Mouse (Mus musculus): ENCODE measurements at regions not wholly inside any gene's neighbourhood (a gene's known extent, or its start where the extent isn't known, plus 50 kb on each side); places are given as distances from the start of the nearest gene placed in this dataset.

DNA sequence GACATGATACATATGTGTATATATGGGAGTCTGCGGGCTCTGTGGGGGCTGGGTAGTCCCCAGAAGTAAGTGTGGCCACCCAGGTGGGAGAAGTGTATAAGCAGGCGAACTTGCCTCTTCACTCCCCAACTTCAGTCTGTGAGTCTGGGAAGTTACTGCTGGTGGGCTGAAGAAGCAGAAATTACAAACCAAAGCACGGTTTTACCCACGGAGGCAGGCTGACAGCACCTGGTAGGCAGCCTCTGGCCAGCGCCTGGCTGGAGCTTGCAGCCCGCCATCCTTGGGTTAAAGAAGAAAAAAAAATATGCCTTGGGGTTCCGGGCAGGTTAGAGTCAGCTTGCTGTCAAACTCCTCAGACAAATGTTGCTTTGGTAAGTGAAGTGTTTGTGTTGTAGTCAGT, 131.9 kb upstream of the Ubr2 start:
- Histone ChIP-seq H3K27me3 (peaks cover 8% of the 10 kb centered on the region; the same call in 1 of the 2 replicates), H3K36me3 (replicated peaks) (no peaks in the 10 kb centered on the region), H3K9ac (peak overlapping the region; percentile 83), H3K4me2 (peak overlapping the region; percentile 85), H3K9me3 (no peaks in the 10 kb centered on the region), H3K4me3 (replicated peaks) (peak overlapping the region; percentile 66), H3K4me1 (peaks cover 44% of the 10 kb centered on the region), H3K27ac (peak overlapping the region; percentile 100)
- ATAC-seq (ENCODE audit: low FRiP score), result no peak
- WGBS, result under 1% methylated on average over 7 of the region's 7 CpGs

DNA sequence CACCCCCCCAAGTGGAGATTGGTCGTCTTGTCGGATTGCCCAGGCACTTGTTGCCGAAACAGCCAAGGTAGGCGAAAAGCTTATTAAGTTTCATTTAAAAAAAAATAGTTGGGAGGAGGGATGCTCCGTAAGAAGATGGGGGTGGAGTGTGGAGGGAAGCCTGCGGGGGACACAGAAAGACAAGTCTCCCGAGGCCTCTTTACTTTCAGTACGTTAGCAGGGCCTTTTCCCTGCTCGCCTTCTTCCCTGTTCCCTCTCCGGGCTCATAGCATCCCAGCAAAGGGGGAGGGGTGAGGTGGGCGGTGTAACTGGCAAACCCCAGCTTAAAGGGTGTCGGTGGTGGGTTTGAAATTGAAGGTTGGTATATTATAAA, 131.5 kb upstream of the Ubr2 start:
- H3K36me3 ChIP-seq (replicated peaks), result no peaks in the 10 kb centered on the region
- peaks cover 8% of the 10 kb centered on the region; the same call in 1 of the 2 replicates for H3K27me3 ChIP-seq
- peak overlapping the region; percentile 66 for H3K4me3 ChIP-seq (replicated peaks)
- 1% methylated on average over 12 of the region's 12 CpGs for WGBS
- no peaks in the 10 kb centered on the region for H3K9me3 ChIP-seq
- peak overlapping the region; percentile 83 for H3K9ac ChIP-seq
- peak overlapping the region; percentile 85 for H3K4me2 ChIP-seq
- no peak for ATAC-seq (ENCODE audit: low FRiP score)
- peaks cover 41% of the 10 kb centered on the region for H3K4me1 ChIP-seq
- peak overlapping the region; percentile 100 for H3K27ac ChIP-seq

DNA sequence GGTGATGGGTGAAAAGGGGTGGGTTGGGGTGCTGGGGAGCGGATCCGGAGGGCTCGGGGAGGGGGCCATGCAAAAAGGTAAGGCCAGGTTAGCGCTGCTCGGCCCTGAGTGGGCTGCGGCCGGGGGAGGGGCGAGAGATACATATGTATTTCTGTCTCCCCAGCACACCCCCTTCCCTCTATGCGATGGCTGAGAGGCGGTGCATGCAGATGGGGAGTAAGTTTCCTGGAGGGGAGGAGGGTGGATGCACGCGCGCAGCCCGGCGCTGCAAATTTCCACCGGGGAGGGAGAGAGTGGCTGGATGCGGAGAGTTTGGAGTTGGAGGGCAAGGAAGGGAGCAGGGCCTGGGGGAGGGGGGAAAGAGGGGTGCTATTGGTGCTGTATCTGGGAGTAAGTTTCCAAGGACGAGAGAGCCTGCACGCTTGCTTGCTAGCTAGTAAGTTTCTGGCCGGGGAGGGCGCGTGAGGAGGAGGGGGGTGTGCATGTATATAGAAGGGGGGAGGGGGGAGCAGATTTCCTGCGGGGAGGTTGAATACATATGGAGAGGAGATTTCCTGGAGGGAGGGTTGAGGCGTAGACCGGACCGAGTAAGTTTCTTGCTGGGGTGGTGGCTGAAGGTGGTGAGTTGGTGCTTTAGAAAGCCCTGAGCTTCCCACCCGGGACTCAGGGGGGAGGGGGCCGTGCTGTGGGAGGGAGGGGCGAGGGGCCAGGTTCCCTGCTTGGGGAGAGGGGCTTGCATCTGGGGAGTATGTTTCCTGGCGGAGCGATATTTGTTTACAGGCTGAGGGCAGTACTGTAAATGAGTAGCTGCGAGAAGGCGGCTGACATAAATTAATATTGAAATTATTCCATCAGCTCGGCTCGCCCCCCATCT, 130.8 kb upstream of the Ubr2 start:
- ATAC-seq (ENCODE audit: low FRiP score), result peak; percentile 69
- Histone ChIP-seq H3K4me1 (peaks cover 40% of the 10 kb centered on the region), H3K9me3 (no peaks in the 10 kb centered on the region), H3K27ac (peak overlapping the region; percentile 100), H3K4me2 (peak overlapping the region; percentile 85), H3K27me3 (peaks cover 8% of the 10 kb centered on the region; the same call in 1 of the 2 replicates), H3K4me3 (replicated peaks) (peak overlapping the region; percentile 66), H3K36me3 (replicated peaks) (no peaks in the 10 kb centered on the region), H3K9ac (peak overlapping the region; percentile 83)
- WGBS, result under 1% methylated on average over 35 of the region's 35 CpGs

GRCm38 (mm10) chr17:47140241-47140968, 130.0 kb upstream of the Ubr2 start:
- H3K4me2 ChIP-seq, result peak overlapping the region; percentile 85
- H3K4me3 ChIP-seq (replicated peaks), result peak overlapping the region; percentile 66
- peak; percentile 52 for ATAC-seq (ENCODE audit: low FRiP score)
- H3K27ac ChIP-seq, result peak overlapping the region; percentile 100
- peaks cover 8% of the 10 kb centered on the region; the same call in 1 of the 2 replicates for H3K27me3 ChIP-seq
- H3K4me1 ChIP-seq, result peaks cover 40% of the 10 kb centered on the region
- peak overlapping the region; percentile 83 for H3K9ac ChIP-seq
- under 1% methylated on average over 46 of the region's 53 CpGs for WGBS
- H3K9me3 ChIP-seq, result no peaks in the 10 kb centered on the region
- no peaks in the 10 kb centered on the region for H3K36me3 ChIP-seq (replicated peaks)

DNA sequence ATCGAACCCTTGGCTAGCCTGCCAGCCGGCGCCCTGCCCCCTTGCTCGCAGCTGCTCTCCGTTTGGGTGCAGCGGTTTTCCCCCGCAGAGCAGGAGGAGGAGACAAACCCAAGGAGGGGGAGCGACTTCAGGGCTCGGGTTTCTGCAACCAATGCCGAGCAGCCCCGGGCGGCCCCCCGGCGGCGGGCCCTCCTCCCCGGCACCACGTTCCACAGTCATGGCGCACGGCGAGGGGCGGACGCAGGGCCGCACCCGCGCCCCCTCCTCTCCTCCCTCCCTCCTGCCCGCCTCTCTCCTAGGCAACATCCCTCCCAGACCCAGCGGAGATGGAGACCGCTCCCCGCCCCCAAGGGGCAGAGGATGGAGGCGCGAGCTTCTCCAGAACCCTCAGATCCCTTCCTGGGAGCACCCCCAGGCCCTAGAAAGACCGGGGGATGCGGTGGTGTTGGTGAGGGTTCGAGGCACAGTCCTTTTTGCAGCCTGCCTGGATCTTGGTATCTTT, 129.4 kb upstream of the Ubr2 start:
- Histone ChIP-seq H3K9ac (peak overlapping the region; percentile 83), H3K27me3 (peaks cover 8% of the 10 kb centered on the region; the same call in 1 of the 2 replicates), H3K9me3 (no peaks in the 10 kb centered on the region), H3K4me2 (peak overlapping the region; percentile 85), H3K36me3 (replicated peaks) (no peaks in the 10 kb centered on the region), H3K4me3 (replicated peaks) (peak overlapping the region; percentile 66), H3K4me1 (peaks cover 39% of the 10 kb centered on the region), H3K27ac (peak overlapping the region; percentile 100)
- WGBS, result under 1% methylated on average over 25 of the region's 34 CpGs
- peak; percentile 95 for ATAC-seq (ENCODE audit: low FRiP score)

GRCm38 (mm10) chr17:47139171-47139617, 128.8 kb upstream of the Ubr2 start:
- no peaks in the 10 kb centered on the region for H3K36me3 ChIP-seq (replicated peaks)
- peak overlapping the region; percentile 100 for H3K27ac ChIP-seq
- H3K4me2 ChIP-seq, result peak overlapping the region; percentile 85
- peaks cover 8% of the 10 kb centered on the region; the same call in 1 of the 2 replicates for H3K27me3 ChIP-seq
- H3K4me1 ChIP-seq, result peaks cover 33% of the 10 kb centered on the region
- H3K4me3 ChIP-seq (replicated peaks), result peak overlapping the region; percentile 66
- WGBS, result under 1% methylated on average over 27 of the region's 27 CpGs
- no peaks in the 10 kb centered on the region for H3K9me3 ChIP-seq
- peak overlapping the region; percentile 83 for H3K9ac ChIP-seq
- no peak for ATAC-seq (ENCODE audit: low FRiP score)

DNA sequence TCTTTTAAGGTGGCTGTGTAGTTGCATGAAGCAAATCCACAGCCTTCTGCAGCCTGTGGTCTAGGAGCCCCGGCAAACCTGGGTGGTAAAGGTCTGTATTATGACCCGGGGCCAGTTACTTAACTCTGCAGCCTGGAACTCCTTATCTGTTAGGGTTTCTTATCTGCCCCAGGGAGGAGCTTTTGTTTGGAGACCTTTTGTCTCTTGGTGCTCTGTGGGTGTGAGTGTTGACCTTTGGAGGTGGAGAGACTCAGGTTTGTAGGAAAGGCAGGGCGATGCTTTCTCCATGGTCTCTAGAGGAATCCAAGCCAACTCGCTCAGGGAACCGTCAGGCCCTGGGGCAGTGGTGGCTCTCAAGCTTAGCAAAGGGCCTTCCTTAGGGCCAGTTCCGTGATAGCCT, 127.8 kb upstream of the Ubr2 start:
- 35% methylated on average over 6 of the region's 6 CpGs for WGBS
- Histone ChIP-seq H3K36me3 (replicated peaks) (no peaks in the 10 kb centered on the region), H3K9me3 (no peaks in the 10 kb centered on the region), H3K4me3 (replicated peaks) (no peak overlapping the region), H3K4me1 (peaks cover 23% of the 10 kb centered on the region), H3K27ac (no peak overlapping the region), H3K4me2 (no peak overlapping the region), H3K9ac (no peak overlapping the region), H3K27me3 (peaks cover 8% of the 10 kb centered on the region; the same call in 1 of the 2 replicates)
- no peak for ATAC-seq (ENCODE audit: low FRiP score)

- H3K36me3 ChIP-seq (replicated peaks), result no peaks in the 10 kb centered on the region
- peaks cover 11% of the 10 kb centered on the region for H3K4me1 ChIP-seq
- H3K9me3 ChIP-seq, result no peaks in the 10 kb centered on the region
- H3K9ac ChIP-seq, result no peak overlapping the region
- ATAC-seq (ENCODE audit: low FRiP score), result no peak
- H3K4me2 ChIP-seq, result no peak overlapping the region
- peaks cover 8% of the 10 kb centered on the region; the same call in 1 of the 2 replicates for H3K27me3 ChIP-seq
- no peak overlapping the region for H3K27ac ChIP-seq
- H3K4me3 ChIP-seq (replicated peaks), result no peak overlapping the region
- WGBS, result 86% methylated on average over 5 of the region's 5 CpGs
These were observed 125.0 kb upstream of the Ubr2 start for GRCm38 (mm10) chr17:47135391-47135790.

GRCm38 (mm10) chr17:47133785-47134184, 123.4 kb upstream of the Ubr2 start:
- Histone ChIP-seq H3K36me3 (replicated peaks) (no peaks in the 10 kb centered on the region), H3K4me3 (replicated peaks) (no peak overlapping the region), H3K27ac (no peak overlapping the region), H3K4me1 (peaks cover 3% of the 10 kb centered on the region), H3K4me2 (no peak overlapping the region), H3K9me3 (no peaks in the 10 kb centered on the region), H3K9ac (no peak overlapping the region), H3K27me3 (peaks cover 8% of the 10 kb centered on the region; the same call in 1 of the 2 replicates)
- 100% methylated on average over 1 of the region's 2 CpGs for WGBS
- ATAC-seq (ENCODE audit: low FRiP score), result no peak

- ATAC-seq (ENCODE audit: low FRiP score), result no peak
- Histone ChIP-seq H3K9ac (no peak overlapping the region), H3K4me2 (no peak overlapping the region), H3K4me3 (replicated peaks) (no peak overlapping the region), H3K4me1 (no peaks in the 10 kb centered on the region), H3K27ac (no peak overlapping the region), H3K27me3 (no peaks in the 10 kb centered on the region), H3K36me3 (replicated peaks) (no peaks in the 10 kb centered on the region), H3K9me3 (no peaks in the 10 kb centered on the region)
- 93% methylated on average over 3 of the region's 3 CpGs for WGBS
These were observed 117.2 kb upstream of the Ubr2 start for GRCm38 (mm10) chr17:47127571-47127970.

GRCm38 (mm10) chr17:47123576-47123975, 113.2 kb upstream of the Ubr2 start:
- 91% methylated on average over 18 of the region's 18 CpGs for WGBS
- H3K36me3 ChIP-seq (replicated peaks), result no peaks in the 10 kb centered on the region
- H3K9ac ChIP-seq, result no peak overlapping the region
- no peak for ATAC-seq (ENCODE audit: low FRiP score)
- no peak overlapping the region for H3K27ac ChIP-seq
- H3K4me2 ChIP-seq, result no peak overlapping the region
- no peaks in the 10 kb centered on the region for H3K27me3 ChIP-seq
- H3K9me3 ChIP-seq, result no peaks in the 10 kb centered on the region
- H3K4me3 ChIP-seq (replicated peaks), result no peak overlapping the region
- no peaks in the 10 kb centered on the region for H3K4me1 ChIP-seq

DNA sequence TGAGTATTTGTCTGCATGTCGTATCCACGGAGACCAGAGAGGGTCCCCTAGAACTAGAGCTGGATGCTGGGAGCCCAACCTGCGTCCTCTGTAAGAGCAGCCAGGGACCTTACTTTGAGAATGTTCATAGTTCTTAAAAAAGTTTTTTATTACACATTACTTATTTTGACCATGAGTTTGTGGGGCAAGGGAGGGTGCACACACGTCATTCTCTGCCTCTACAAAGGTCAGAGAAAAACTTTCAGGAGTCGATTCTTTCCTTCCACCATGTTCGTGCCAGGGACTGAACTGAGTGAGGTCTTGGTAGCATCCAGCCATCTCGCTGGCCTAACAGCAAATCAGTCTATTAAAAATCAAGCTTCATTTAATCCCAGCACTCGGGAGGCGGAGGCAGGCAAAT, 111.9 kb upstream of the Ubr2 start:
- WGBS, result 82% methylated on average over 9 of the region's 9 CpGs
- Histone ChIP-seq H3K4me1 (no peaks in the 10 kb centered on the region), H3K36me3 (replicated peaks) (no peaks in the 10 kb centered on the region), H3K27me3 (no peaks in the 10 kb centered on the region), H3K4me3 (replicated peaks) (no peak overlapping the region), H3K27ac (no peak overlapping the region), H3K9me3 (no peaks in the 10 kb centered on the region), H3K4me2 (no peak overlapping the region), H3K9ac (no peak overlapping the region)
- no peak for ATAC-seq (ENCODE audit: low FRiP score)
